Mouse (Mus musculus) hindbrain, embryonic 13.5 days (tissue): ENCODE results near the gene Fmnl1. TPM values are rescaled to one million over a fixed set of nuclear protein-coding genes. Genes with fewer than 3 reads are reported as not detected.

Source experiments
- ATAC-seq: fragments of 200-750 bp; cut with Nextera tagmentation; 2 replicates; pipeline ENCODE4 v1.8.0; 2017; ENCODE audit warnings: moderate TSS enrichment; ENCODE audit not compliant: low FRiP score
- H3K27ac ChIP-seq: fragments of 300-500 bp; sonication (generic); 2 replicates; pipeline ENCODE4 v1.5.1; 2015; ENCODE audit warnings: inconsistent platforms, mild to moderate bottlenecking, moderate library complexity
- H3K27me3 ChIP-seq: fragments of 300-500 bp; sonication (generic); 2 replicates; pipeline ENCODE4 v1.6.1; 2015; ENCODE audit warnings: mild to moderate bottlenecking, inconsistent platforms
- H3K36me3 ChIP-seq: fragments of 300-500 bp; sonication (generic); 2 replicates; pipeline ENCODE4 v1.6.1; 2015; ENCODE audit warnings: mild to moderate bottlenecking, inconsistent platforms
- H3K4me1 ChIP-seq: fragments of 300-500 bp; sonication (generic); replicated peaks from 2 replicates; pipeline ENCODE4 v1.6.1; 2015; ENCODE audit warnings: inconsistent platforms
- H3K4me2 ChIP-seq: fragments of 300-500 bp; sonication (generic); 2 replicates; pipeline ENCODE4 v1.6.1; 2015; ENCODE audit warnings: inconsistent platforms, mild to moderate bottlenecking, moderate library complexity
- H3K4me3 ChIP-seq: fragments of 300-500 bp; sonication (generic); 2 replicates; pipeline ENCODE4 v1.5.1; 2015; ENCODE audit warnings: mild to moderate bottlenecking, inconsistent platforms
- H3K9ac ChIP-seq: fragments of 300-500 bp; sonication (generic); 2 replicates; pipeline ENCODE4 v1.6.1; 2015; ENCODE audit warnings: mild to moderate bottlenecking, inconsistent platforms
- H3K9me3 ChIP-seq: fragments of 300-500 bp; sonication (generic); 2 replicates; pipeline ENCODE4 v1.6.1; 2016; ENCODE audit warnings: inconsistent platforms
- WGBS: fragments of 180-500 bp; shearing (Covaris S2); methylation state at CpG from one replicate; pipeline ENCODE4 v1.1.7; 2015; 5-methylcytosine and 5-hydroxymethylcytosine counted together
- polyA plus RNA-seq: library from polyadenylated mRNA; unstranded; fragments of >200 nt; fragmentation: Nextera tagmentation; extraction: Ambion mirVana; gene quantifications from 2 replicates; pipeline ENCODE4 v1.2.1, GENCODE M21; 2015

Gene Fmnl1
- polyA plus RNA-seq, 1 experiment from 2014 or later: 3.3 TPM

GRCm38 (mm10) chr11:103168690-103169390 lies 2.1 kb upstream of the Fmnl1 start:
- Histone ChIP-seq H3K9ac (no peak overlapping the region), H3K4me1 (peaks cover 38% of the 10 kb centered on the region), H3K27me3 (peaks cover 61% of the 10 kb centered on the region), H3K9me3 (no peaks in the 10 kb centered on the region), H3K27ac (no peak overlapping the region), H3K4me2 (no peak overlapping the region), H3K36me3 (no peaks in the 10 kb centered on the region), H3K4me3 (no peak overlapping the region)
- 24% methylated on average over 9 of the region's 9 CpGs for WGBS
- ATAC-seq: no peak

- Histone ChIP-seq H3K9me3 (no peaks in the 10 kb centered on the region), H3K27me3 (peaks cover 66% of the 10 kb centered on the region), H3K4me1 (peaks cover 38% of the 10 kb centered on the region), H3K27ac (no peak overlapping the region), H3K36me3 (no peaks in the 10 kb centered on the region), H3K9ac (peak overlapping the region; percentile 76; the same call in 1 of the 2 replicates), H3K4me2 (peak overlapping the region; percentile 83), H3K4me3 (peak overlapping the region; percentile 74; the same call in 1 of the 2 replicates)
- WGBS: 91% methylated on average over 5 of the region's 5 CpGs
- no peak for ATAC-seq
Observed at GRCm38 (mm10) chr11:103169664-103170063, 1.2 kb upstream of the Fmnl1 start.

GRCm38 (mm10) chr11:103170111-103170493 lies 805 bp upstream of the Fmnl1 start:
- Histone ChIP-seq H3K27ac (0 out of 2 replicates have a peak overlapping the region, but pooled peaks have one; percentile 48), H3K4me2 (peak overlapping the region; percentile 83), H3K4me3 (peak overlapping the region; percentile 74), H3K27me3 (peaks cover 70% of the 10 kb centered on the region), H3K36me3 (no peaks in the 10 kb centered on the region), H3K4me1 (peaks cover 42% of the 10 kb centered on the region), H3K9me3 (no peaks in the 10 kb centered on the region), H3K9ac (peak overlapping the region; percentile 76; the same call in 1 of the 2 replicates)
- 0 out of 2 replicates have a peak, but pooled peaks have one; percentile 1 for ATAC-seq
- WGBS: 42% methylated on average over 3 of the region's 3 CpGs

- Histone ChIP-seq H3K9me3 (no peaks in the 10 kb centered on the region), H3K4me2 (peak overlapping the region; percentile 83), H3K27me3 (peaks cover 70% of the 10 kb centered on the region), H3K9ac (peak overlapping the region; percentile 76), H3K36me3 (no peaks in the 10 kb centered on the region), H3K4me1 (peaks cover 42% of the 10 kb centered on the region), H3K27ac (0 out of 2 replicates have a peak overlapping the region, but pooled peaks have one; percentile 48), H3K4me3 (peak overlapping the region; percentile 74)
- peak; percentile 15; the same call in 1 of the 2 replicates for ATAC-seq
- WGBS: 2% methylated on average over 23 of the region's 23 CpGs
Observed at GRCm38 (mm10) chr11:103171286-103171620, 346 bp downstream of the Fmnl1 start.

GRCm38 (mm10) chr11:103171703-103172391 lies 940 bp downstream of the Fmnl1 start:
- peaks cover 42% of the 10 kb centered on the region for H3K4me1 ChIP-seq
- H3K27me3 ChIP-seq: peaks cover 70% of the 10 kb centered on the region
- no peaks in the 10 kb centered on the region for H3K36me3 ChIP-seq
- peak overlapping the region; percentile 76; the same call in 1 of the 2 replicates for H3K9ac ChIP-seq
- no peaks in the 10 kb centered on the region for H3K9me3 ChIP-seq
- H3K27ac ChIP-seq: no peak overlapping the region
- H3K4me3 ChIP-seq: peak overlapping the region; percentile 74
- WGBS: 44% methylated on average over 9 of the region's 9 CpGs
- H3K4me2 ChIP-seq: peak overlapping the region; percentile 83
- no peak for ATAC-seq

GRCm38 (mm10) chr11:103172392-103173040 lies 1.6 kb downstream of the Fmnl1 start:
- H3K27ac ChIP-seq: no peak overlapping the region
- H3K9ac ChIP-seq: peak overlapping the region; percentile 76; the same call in 1 of the 2 replicates
- no peaks in the 10 kb centered on the region for H3K36me3 ChIP-seq
- ATAC-seq: no peak
- H3K4me1 ChIP-seq: peaks cover 42% of the 10 kb centered on the region
- peaks cover 69% of the 10 kb centered on the region for H3K27me3 ChIP-seq
- peak overlapping the region; percentile 83 for H3K4me2 ChIP-seq
- H3K9me3 ChIP-seq: no peaks in the 10 kb centered on the region
- WGBS: 61% methylated on average over 6 of the region's 6 CpGs
- H3K4me3 ChIP-seq: peak overlapping the region; percentile 74

- H3K9me3 ChIP-seq: no peaks in the 10 kb centered on the region
- 83% methylated on average over 7 of the region's 7 CpGs for whole genome bisulfite sequencing
- no peak for ATAC-seq
- H3K4me1 ChIP-seq: peaks cover 42% of the 10 kb centered on the region
- peaks cover 67% of the 10 kb centered on the region for H3K27me3 ChIP-seq
- peak overlapping the region; percentile 83; the same call in 1 of the 2 replicates for H3K4me2 ChIP-seq
- H3K9ac ChIP-seq: no peak overlapping the region
- H3K27ac ChIP-seq: no peak overlapping the region
- no peaks in the 10 kb centered on the region for H3K36me3 ChIP-seq
- H3K4me3 ChIP-seq: no peak overlapping the region
Observed at GRCm38 (mm10) chr11:103173041-103173770, 2.3 kb downstream of the Fmnl1 start.

GRCm38 (mm10) chr11:103173771-103174344 lies 3.0 kb downstream of the Fmnl1 start:
- Histone ChIP-seq H3K9me3 (no peaks in the 10 kb centered on the region), H3K4me2 (no peak overlapping the region), H3K4me1 (peaks cover 39% of the 10 kb centered on the region), H3K36me3 (no peaks in the 10 kb centered on the region), H3K27ac (no peak overlapping the region), H3K4me3 (no peak overlapping the region), H3K27me3 (peaks cover 64% of the 10 kb centered on the region), H3K9ac (no peak overlapping the region)
- 91% methylated on average over 11 of the region's 11 CpGs for WGBS
- ATAC-seq: no peak

- no peak for ATAC-seq
- no peak overlapping the region for H3K27ac ChIP-seq
- H3K4me1 ChIP-seq: peaks cover 33% of the 10 kb centered on the region
- H3K9me3 ChIP-seq: no peaks in the 10 kb centered on the region
- WGBS: 79% methylated on average over 5 of the region's 5 CpGs
- H3K36me3 ChIP-seq: no peaks in the 10 kb centered on the region
- no peak overlapping the region; the same call in 1 of the 2 replicates for H3K9ac ChIP-seq
- no peak overlapping the region for H3K4me3 ChIP-seq
- no peak overlapping the region for H3K4me2 ChIP-seq
- H3K27me3 ChIP-seq: peaks cover 58% of the 10 kb centered on the region
Observed at GRCm38 (mm10) chr11:103174411-103174832, 3.5 kb downstream of the Fmnl1 start.

GRCm38 (mm10) chr11:103174891-103175391 lies 4.0 kb downstream of the Fmnl1 start:
- Histone ChIP-seq H3K9ac (peak overlapping the region; percentile 24), H3K27me3 (peaks cover 53% of the 10 kb centered on the region), H3K4me1 (peaks cover 28% of the 10 kb centered on the region), H3K9me3 (no peaks in the 10 kb centered on the region), H3K36me3 (no peaks in the 10 kb centered on the region), H3K4me3 (no peak overlapping the region), H3K4me2 (no peak overlapping the region), H3K27ac (no peak overlapping the region)
- ATAC-seq: no peak
- WGBS: 50% methylated on average over 8 of the region's 8 CpGs

- H3K27me3 ChIP-seq: peaks cover 44% of the 10 kb centered on the region
- no peak for ATAC-seq
- no peak overlapping the region for H3K4me3 ChIP-seq
- WGBS: 77% methylated on average over 14 of the region's 14 CpGs
- no peaks in the 10 kb centered on the region for H3K36me3 ChIP-seq
- H3K4me2 ChIP-seq: no peak overlapping the region
- H3K9ac ChIP-seq: no peak overlapping the region
- H3K9me3 ChIP-seq: no peaks in the 10 kb centered on the region
- no peak overlapping the region for H3K27ac ChIP-seq
- peaks cover 21% of the 10 kb centered on the region for H3K4me1 ChIP-seq
Observed at GRCm38 (mm10) chr11:103175688-103176442, 5.0 kb downstream of the Fmnl1 start.
